13 mouse cellular contexts compared by ENCODE assay signal in genomic region chr11:43539863-43540262, GRCm38 (mm10). TPM values are rescaled to one million over a fixed set of nuclear protein-coding genes. Genes with fewer than 3 reads are reported as not detected.
DNase-seq lines count a peak whose midpoint lies in the region; ATAC-seq lines count a peak whose summit lies in the region.
"Had no signal": no experiment of that assay in that cellular context is flagged by ENCODE, and none has a peak within 500 bp of the region (broad histone marks: within the 10 kb centered on the region; RNA-seq: fewer than 3 reads in every experiment).

No protein-coding gene starts in this region.

- H3K9ac ChIP-seq in forebrain, embryonic 11.5 days (ENCODE audit: low read length): no peak overlapping the region; the same call in 1 of the 2 replicates
- H3K9ac ChIP-seq in forebrain, embryonic 15.5 days (replicated peaks): no peak overlapping the region
- H3K9ac ChIP-seq in neural tube, embryonic 11.5 days (ENCODE audit: low read length): no peak overlapping the region
- no peak overlapping the region for H3K9ac ChIP-seq in intestine, embryonic 16.5 days (ENCODE audit: low read depth, low read length)
- H3K9ac ChIP-seq: liver, embryonic 14.5 days had no signal

- peak; percentile 85 for ATAC-seq in forebrain, embryonic 11.5 days (replicated peaks; ENCODE audit: low FRiP score)
- ATAC-seq in forebrain, embryonic 15.5 days (replicated peaks): no peak
- ATAC-seq in neural tube, embryonic 11.5 days (ENCODE audit: insufficient read depth, low FRiP score, low TSS enrichment): peak; percentile 86
- ATAC-seq in intestine, embryonic 16.5 days: peak; percentile 52
- no peak for ATAC-seq in granulocyte monocyte progenitor cell, adult 5-6 weeks (replicated peaks; ENCODE audit: poor library complexity, severe bottlenecking)
- ATAC-seq: inflammation-experienced regulatory T-cells, adult 6 months had no signal

- no peaks in the 10 kb centered on the region; the same call in 1 of the 2 replicates for H3K36me3 ChIP-seq in forebrain, embryonic 11.5 days (ENCODE audit: control insufficient read depth, insufficient read depth, low read length)
- no peaks in the 10 kb centered on the region for H3K36me3 ChIP-seq in forebrain, embryonic 15.5 days
- peaks cover 10% of the 10 kb centered on the region for H3K36me3 ChIP-seq in neural tube, embryonic 11.5 days (ENCODE audit: control insufficient read depth, insufficient read depth, low read length)
- peaks cover 2% of the 10 kb centered on the region; the same call in 1 of the 2 replicates for H3K36me3 ChIP-seq in intestine, embryonic 16.5 days (ENCODE audit: control insufficient read depth, insufficient read depth, low read length)

- no peaks in the 10 kb centered on the region for H3K9me3 ChIP-seq in forebrain, embryonic 11.5 days (ENCODE audit: control insufficient read depth, low read length)
- H3K9me3 ChIP-seq in forebrain, embryonic 15.5 days: no peaks in the 10 kb centered on the region
- H3K9me3 ChIP-seq in neural tube, embryonic 11.5 days (ENCODE audit: control insufficient read depth, low read length): no peaks in the 10 kb centered on the region
- H3K9me3 ChIP-seq in intestine, embryonic 16.5 days (ENCODE audit: control insufficient read depth, low read length): no peaks in the 10 kb centered on the region

- H3K4me1 ChIP-seq in forebrain, embryonic 11.5 days (replicated peaks; ENCODE audit: control insufficient read depth, insufficient read depth, low read length): peaks cover 12% of the 10 kb centered on the region; the same call in 1 of the 2 replicates
- H3K4me1 ChIP-seq in forebrain, embryonic 15.5 days: peaks cover 13% of the 10 kb centered on the region; the same call in 1 of the 2 replicates
- H3K4me1 ChIP-seq in neural tube, embryonic 11.5 days (ENCODE audit: control insufficient read depth, insufficient read depth, low read length): no peaks in the 10 kb centered on the region; the same call in 1 of the 2 replicates
- H3K4me1 ChIP-seq in intestine, embryonic 16.5 days (ENCODE audit: control insufficient read depth, insufficient read depth, low read length): peaks cover 18% of the 10 kb centered on the region

- peak; percentile 65 for DNase-seq in forebrain, embryonic 11.5 days (ENCODE audit: low spot score)
- DNase-seq in neural tube, embryonic 11.5 days (ENCODE audit: low spot score): peak; percentile 50
- no peak for DNase-seq in neural tube, embryonic 10.5 days (ENCODE audit: extremely low spot score, low spot score)
- DNase-seq in retina, embryonic 14.5 days (ENCODE audit: low spot score): peak; percentile 82
- no peak for DNase-seq in B cell, adult 2 months
- DNase-seq: adrenal gland, postnatal 36 days; cerebellum, postnatal 10 days; right cerebral cortex, postnatal 25 days had no signal

- H3K4me3 ChIP-seq in forebrain, embryonic 11.5 days (ENCODE audit: low read depth, low read length): no peak overlapping the region
- no peak overlapping the region for H3K4me3 ChIP-seq in forebrain, embryonic 15.5 days
- no peak overlapping the region for H3K4me3 ChIP-seq in neural tube, embryonic 11.5 days (ENCODE audit: low read depth, low read length)
- no peak overlapping the region for H3K4me3 ChIP-seq in intestine, embryonic 16.5 days (ENCODE audit: low read length)

- 0 out of 2 replicates have a peak overlapping the region, but pooled peaks have one; percentile 15 for H3K4me2 ChIP-seq in forebrain, embryonic 11.5 days (ENCODE audit: low read depth, low read length, severe bottlenecking)
- H3K4me2 ChIP-seq in forebrain, embryonic 15.5 days (replicated peaks): no peak overlapping the region
- no peak overlapping the region for H3K4me2 ChIP-seq in neural tube, embryonic 11.5 days (ENCODE audit: low read depth)
- no peak overlapping the region for H3K4me2 ChIP-seq in intestine, embryonic 16.5 days (ENCODE audit: low read depth, low read length)

- H3K27me3 ChIP-seq in forebrain, embryonic 11.5 days (ENCODE audit: control insufficient read depth, insufficient read depth, low read length): no peaks in the 10 kb centered on the region
- no peaks in the 10 kb centered on the region for H3K27me3 ChIP-seq in forebrain, embryonic 15.5 days
- no peaks in the 10 kb centered on the region for H3K27me3 ChIP-seq in neural tube, embryonic 11.5 days (ENCODE audit: control insufficient read depth, insufficient read depth, low read length)
- H3K27me3 ChIP-seq in intestine, embryonic 16.5 days (replicated peaks; ENCODE audit: control insufficient read depth, insufficient read depth, low read length): no peaks in the 10 kb centered on the region

- WGBS in forebrain, embryonic 11.5 days: 17% methylated on average over 6 of the region's 6 CpGs
- WGBS in forebrain, embryonic 15.5 days: 19% methylated on average over 6 of the region's 6 CpGs
- 30% methylated on average over 6 of the region's 6 CpGs for WGBS in neural tube, embryonic 11.5 days
- WGBS in intestine, embryonic 16.5 days: 37% methylated on average over 6 of the region's 6 CpGs

- no peak overlapping the region for H3K27ac ChIP-seq in forebrain, embryonic 11.5 days (ENCODE audit: low read depth, low read length)
- H3K27ac ChIP-seq in forebrain, embryonic 15.5 days (replicated peaks): no peak overlapping the region
- H3K27ac ChIP-seq in neural tube, embryonic 11.5 days (ENCODE audit: low read depth, low read length): 0 out of 2 replicates have a peak overlapping the region, but pooled peaks have one; percentile 35
- no peak overlapping the region for H3K27ac ChIP-seq in intestine, embryonic 16.5 days (ENCODE audit: low read length)
- H3K27ac ChIP-seq: liver, embryonic 14.5 days had no signal

RNA-seq across cellular contexts. Expression of gene Ccnjl, which starts 11.3 kb away (rescaled TPM):
- 30.7 and 32.3 TPM in 2 replicates for polyA plus RNA-seq in forebrain, embryonic 11.5 days (2014; fragmentation: Nextera tagmentation; extraction: Ambion mirVana)
- polyA plus RNA-seq in forebrain, embryonic 15.5 days (2015; fragmentation: Nextera tagmentation; extraction: Ambion mirVana): 11.7 and 13.5 TPM in 2 replicates
- polyA plus RNA-seq in neural tube, embryonic 11.5 days (2014; fragmentation: Nextera tagmentation; extraction: Ambion mirVana): 44.0 and 45.2 TPM in 2 replicates
- 14.6 and 15.0 TPM in 2 replicates for polyA plus RNA-seq in intestine, embryonic 16.5 days (2015; fragmentation: Nextera tagmentation; extraction: Ambion mirVana)
- 1.9 TPM in 1 of 2 replicates, not detected in the other for total RNA-seq in granulocyte monocyte progenitor cell, adult 5-6 weeks (2014; fragmentation: Nextera tagmentation)
- not detected in 2 replicates for total RNA-seq in granulocyte monocyte progenitor cell, adult 5-6 weeks (2017)
- polyA plus RNA-seq: inflammation-experienced regulatory T-cells, adult 6 months had no signal

RNA-seq across cellular contexts. Expression of gene 4933415A04Rik, which starts 47.0 kb away (rescaled TPM):
- polyA plus RNA-seq in forebrain, embryonic 11.5 days (2014; fragmentation: Nextera tagmentation; extraction: Ambion mirVana): 7.4 and 8.5 TPM in 2 replicates
- 2.9 and 3.6 TPM in 2 replicates for polyA plus RNA-seq in forebrain, embryonic 15.5 days (2015; fragmentation: Nextera tagmentation; extraction: Ambion mirVana)
- polyA plus RNA-seq in neural tube, embryonic 11.5 days (2014; fragmentation: Nextera tagmentation; extraction: Ambion mirVana): 10.2 and 12.5 TPM in 2 replicates
- polyA plus RNA-seq in intestine, embryonic 16.5 days (2015; fragmentation: Nextera tagmentation; extraction: Ambion mirVana): 4.1 and 5.0 TPM in 2 replicates
- total RNA-seq in granulocyte monocyte progenitor cell, adult 5-6 weeks (2014; fragmentation: Nextera tagmentation): not detected in 2 replicates
- not detected in 2 replicates for total RNA-seq in granulocyte monocyte progenitor cell, adult 5-6 weeks (2017)

Comparison
In these comparisons a context has a peak if more than half of its experiments do, and no peak if none do; other contexts are left out.
1. ATAC-seq: peak in forebrain, embryonic 11.5 days (single experiment), neural tube, embryonic 11.5 days (single experiment) and intestine, embryonic 16.5 days (single experiment); none in forebrain, embryonic 15.5 days (single experiment) and granulocyte monocyte progenitor cell, adult 5-6 weeks (single experiment).
2. DNase-seq: peak in forebrain, embryonic 11.5 days (single experiment), neural tube, embryonic 11.5 days (single experiment) and retina, embryonic 14.5 days (single experiment); none in neural tube, embryonic 10.5 days (single experiment) and B cell, adult 2 months (0 of 2).